Mouse (Mus musculus) thymus, postnatal 4 days (tissue): ENCODE measurements around the gene Syt2.

Experiments used
- DNase-seq: peaks from one replicate; pipeline ENCODE4 v3.0.0; 2021

The Syt2 gene

GRCm38 (mm10) chr1:134747236-134748174 lies 101.0 kb downstream of the Syt2 start:
- peak; percentile 91 for DNase-seq

- no peak for DNase-seq
Observed at GRCm38 (mm10) chr1:134749889-134750288, 103.4 kb downstream of the Syt2 start.

GRCm38 (mm10) chr1:134752447-134752846 lies 106.0 kb downstream of the Syt2 start:
- DNase-seq: no peak

- no peak for DNase-seq
Observed at GRCm38 (mm10) chr1:134753751-134754630, 107.5 kb downstream of the Syt2 start.

GRCm38 (mm10) chr1:134754818-134755217 lies 108.3 kb downstream of the Syt2 start:
- DNase-seq: no peak

GRCm38 (mm10) chr1:134755548-134756189 lies 109.2 kb downstream of the Syt2 start:
- DNase-seq: no peak

- DNase-seq: no peak
Observed at GRCm38 (mm10) chr1:134756190-134756873, 109.9 kb downstream of the Syt2 start.

- DNase-seq: no peak
Observed at GRCm38 (mm10) chr1:134757230-134757629, 110.8 kb downstream of the Syt2 start.

- no peak for DNase-seq
Observed at GRCm38 (mm10) chr1:134759133-134759532, 112.7 kb downstream of the Syt2 start.

- DNase-seq: no peak
Observed at GRCm38 (mm10) chr1:134760642-134761041, 114.2 kb downstream of the Syt2 start.

- no peak for DNase-seq
Observed at GRCm38 (mm10) chr1:134761534-134761933, 115.1 kb downstream of the Syt2 start.

GRCm38 (mm10) chr1:134763250-134763649 lies 116.8 kb downstream of the Syt2 start:
- DNase-seq: no peak

GRCm38 (mm10) chr1:134763776-134764438 lies 117.4 kb downstream of the Syt2 start:
- no peak for DNase-seq

- DNase-seq: no peak
Observed at GRCm38 (mm10) chr1:134764831-134765458, 118.5 kb downstream of the Syt2 start.

- DNase-seq: no peak
Observed at GRCm38 (mm10) chr1:134766448-134766847, 120.0 kb downstream of the Syt2 start.

- DNase-seq: no peak
Observed at GRCm38 (mm10) chr1:134770312-134770711, 123.8 kb downstream of the Syt2 start.

- no peak for DNase-seq
Observed at GRCm38 (mm10) chr1:134771353-134771752, 124.9 kb downstream of the Syt2 start.

GRCm38 (mm10) chr1:134771999-134772398 lies 125.5 kb downstream of the Syt2 start:
- no peak for DNase-seq

GRCm38 (mm10) chr1:134772821-134773220 lies 126.3 kb downstream of the Syt2 start:
- no peak for DNase-seq

GRCm38 (mm10) chr1:134773256-134773655 lies 126.8 kb downstream of the Syt2 start:
- no peak for DNase-seq

GRCm38 (mm10) chr1:134774247-134774646 lies 127.8 kb downstream of the Syt2 start:
- DNase-seq: no peak
